Mouse (Mus musculus): ENCODE measurements around the gene Tmem136. TPM values are rescaled to one million over a fixed set of nuclear protein-coding genes. Genes with fewer than 3 reads are reported as not detected.

Gene Tmem136
- total RNA-seq, 2 experiments from 2014 or later, result 16.0 to 17.7 TPM

DNA sequence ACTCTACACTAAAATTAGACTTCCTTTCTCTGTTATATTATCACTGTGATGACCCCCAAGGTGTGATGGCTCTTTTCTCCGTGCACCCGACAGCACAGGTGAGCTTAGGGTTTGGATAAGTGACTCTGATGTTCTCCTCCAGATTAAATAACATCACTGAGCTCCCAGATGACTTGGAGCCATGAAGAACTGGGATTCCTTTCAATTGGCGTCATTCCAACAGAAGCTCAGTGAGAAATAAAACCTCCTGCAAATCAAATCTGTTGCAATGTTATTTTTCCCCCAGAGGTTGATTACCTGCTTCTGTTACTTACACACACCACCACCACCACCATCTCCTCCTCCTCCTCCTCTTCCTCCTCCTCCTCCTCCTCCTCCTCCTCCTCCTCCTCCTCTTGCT, 22.6 kb downstream of the Tmem136 start:
- intact Hi-C loops (cut with DNase I), result no loop called here
- DNase-seq (ENCODE audit: extremely low spot score in 1 of 2, low spot score in 2 of 2), result peak in 1 of 2 experiments; percentile 51

DNA sequence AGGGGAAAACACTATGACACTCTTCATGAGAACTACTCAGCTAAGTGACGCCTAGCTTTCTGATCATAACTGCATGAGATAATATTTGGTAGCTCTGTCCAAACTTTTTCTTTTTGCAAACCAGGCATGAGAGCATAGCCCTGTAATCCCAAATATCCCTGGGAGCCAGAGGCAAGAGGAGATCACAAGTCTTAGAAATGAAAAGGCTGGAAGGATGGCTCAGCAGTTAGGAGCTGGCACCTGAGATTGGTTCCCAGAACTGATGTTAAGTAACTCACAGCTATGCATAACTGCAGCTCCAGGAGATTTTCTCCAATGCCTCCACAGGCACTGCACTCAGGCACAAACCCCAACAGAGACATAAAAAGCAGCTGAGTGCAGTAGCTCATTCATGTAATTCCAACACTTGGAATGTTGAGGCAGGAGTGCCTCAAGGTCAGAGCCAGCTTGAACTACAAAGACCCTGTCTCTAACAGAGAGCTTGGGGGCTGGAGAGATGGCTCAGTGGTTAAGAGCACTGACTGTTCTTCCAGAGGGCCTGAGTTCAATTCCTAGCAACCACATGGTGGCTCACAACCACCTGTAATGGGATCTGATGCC, 30.6 kb downstream of the Tmem136 start:
- intact Hi-C loops (cut with DNase I), result no loop called here
- DNase-seq (ENCODE audit: extremely low spot score in 1 of 2, low spot score in 2 of 2), result no peak

GRCm38 (mm10) chr9:43084496-43085362, 31.6 kb downstream of the Tmem136 start:
- no peak for DNase-seq (ENCODE audit: extremely low spot score in 1 of 2, low spot score in 2 of 2)
- intact Hi-C loops (cut with DNase I), result no loop called here

DNA sequence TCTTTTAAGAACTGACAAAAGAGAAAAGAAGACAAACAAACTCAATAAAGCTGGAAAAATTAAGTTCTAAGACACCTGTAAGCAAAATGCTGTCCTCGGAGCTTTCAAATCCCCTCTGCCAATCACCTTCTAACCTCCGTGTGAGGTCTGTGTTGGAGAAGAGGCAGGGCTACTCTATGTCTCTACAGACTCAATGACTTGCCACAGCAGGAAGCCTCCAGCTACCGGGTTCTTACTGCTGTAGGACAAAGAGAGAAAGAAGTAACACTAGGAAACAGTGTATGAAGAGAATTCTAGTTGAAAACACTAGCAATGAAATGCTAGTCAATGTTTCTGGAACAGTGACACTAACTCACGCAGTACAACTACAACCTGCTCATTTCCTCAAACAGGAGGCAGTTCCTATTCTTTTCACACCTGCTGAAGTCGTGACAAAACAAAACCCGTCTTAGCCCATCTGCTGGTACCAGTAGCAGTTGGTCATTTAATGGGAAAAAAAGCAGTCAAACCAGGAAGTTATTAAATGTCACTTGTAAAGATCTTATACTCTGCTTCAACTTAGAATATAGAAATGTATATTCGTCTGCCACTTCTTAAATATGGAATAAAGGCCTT, 32.8 kb downstream of the Tmem136 start:
- intact Hi-C loops (cut with DNase I), result no loop called here
- no peak for DNase-seq (ENCODE audit: extremely low spot score in 1 of 2, low spot score in 2 of 2)

GRCm38 (mm10) chr9:43078711-43079110, 37.7 kb downstream of the Tmem136 start:
- intact Hi-C loops (cut with DNase I), result no loop called here
- DNase-seq (ENCODE audit: extremely low spot score in 1 of 2, low spot score in 2 of 2), result no peak

DNA sequence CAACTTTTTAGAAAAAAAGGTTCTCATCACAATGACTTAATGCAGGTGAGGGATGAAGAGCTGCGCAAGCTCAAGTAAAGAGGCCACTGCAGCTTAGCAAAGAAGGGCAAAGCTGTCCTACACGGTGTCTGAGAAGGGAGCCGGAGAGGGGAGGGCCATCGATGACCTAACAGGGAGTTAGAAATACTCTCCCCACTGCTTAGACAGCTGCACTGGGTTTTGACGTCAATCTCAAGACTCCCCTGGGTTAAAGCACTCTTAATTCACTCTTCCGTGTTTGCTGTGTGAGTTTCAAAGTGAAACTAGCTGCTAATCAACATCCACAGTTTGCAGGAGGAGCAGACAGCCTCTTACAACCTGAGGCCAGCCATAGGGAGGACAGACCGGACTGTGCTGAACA, 40.2 kb downstream of the Tmem136 start:
- intact Hi-C loops (cut with DNase I), result no loop called here
- DNase-seq (ENCODE audit: extremely low spot score in 1 of 2, low spot score in 2 of 2), result no peak

- DNase-seq (ENCODE audit: extremely low spot score in 1 of 2, low spot score in 2 of 2), result no peak
- intact Hi-C loops (cut with DNase I), result no loop called here
These were observed 41.8 kb downstream of the Tmem136 start for GRCm38 (mm10) chr9:43074611-43075010.

GRCm38 (mm10) chr9:43071741-43072140, 44.6 kb downstream of the Tmem136 start:
- intact Hi-C loops (cut with DNase I), result no loop called here
- no peak for DNase-seq (ENCODE audit: extremely low spot score in 1 of 2, low spot score in 2 of 2)

DNA sequence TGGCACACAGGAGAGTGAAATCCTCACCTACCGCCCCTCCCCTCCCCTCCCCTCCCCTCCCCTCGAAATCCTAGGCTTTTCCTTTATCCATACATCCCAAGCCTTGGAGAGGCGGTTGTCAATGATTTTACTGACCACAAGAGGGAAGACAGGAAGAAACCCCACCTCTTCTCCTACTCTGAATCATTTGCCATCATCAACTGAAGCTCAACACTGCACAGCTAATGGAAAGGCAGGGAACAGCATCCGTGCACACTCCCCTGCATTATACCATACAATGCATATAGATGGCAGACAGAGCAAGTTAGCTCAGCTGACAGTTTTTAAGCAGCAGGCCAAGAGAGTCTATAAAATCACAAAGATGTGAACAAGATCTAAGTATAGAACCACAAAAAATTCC, 45.2 kb downstream of the Tmem136 start:
- intact Hi-C loops (cut with DNase I), result no loop called here
- peak in 1 of 2 experiments; percentile 34 for DNase-seq (ENCODE audit: extremely low spot score in 1 of 2, low spot score in 2 of 2)

GRCm38 (mm10) chr9:43070566-43070965, 45.8 kb downstream of the Tmem136 start:
- intact Hi-C loops (cut with DNase I), result no loop called here
- no peak for DNase-seq (ENCODE audit: extremely low spot score in 1 of 2, low spot score in 2 of 2)

DNA sequence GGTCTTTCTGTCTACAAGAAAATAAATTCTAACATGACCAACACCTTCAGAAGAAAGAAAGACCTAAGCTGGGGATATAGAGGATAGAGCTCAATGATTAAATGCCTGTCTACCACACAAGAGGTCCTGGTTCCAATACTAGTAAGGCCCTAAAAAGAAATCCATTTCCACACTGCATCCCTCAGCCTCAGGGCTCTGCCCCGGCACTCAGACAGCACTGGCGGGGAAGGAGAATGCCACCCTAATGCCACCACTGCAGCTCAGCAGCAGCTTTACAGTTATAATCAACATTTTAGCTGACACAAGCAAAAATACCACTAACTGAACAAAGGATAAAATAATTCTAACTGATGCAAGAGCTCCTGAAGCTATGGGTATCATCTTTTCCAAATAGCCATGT, 46.2 kb downstream of the Tmem136 start:
- DNase-seq (ENCODE audit: extremely low spot score in 1 of 2, low spot score in 2 of 2), result no peak
- intact Hi-C loops (cut with DNase I), result no loop called here

DNA sequence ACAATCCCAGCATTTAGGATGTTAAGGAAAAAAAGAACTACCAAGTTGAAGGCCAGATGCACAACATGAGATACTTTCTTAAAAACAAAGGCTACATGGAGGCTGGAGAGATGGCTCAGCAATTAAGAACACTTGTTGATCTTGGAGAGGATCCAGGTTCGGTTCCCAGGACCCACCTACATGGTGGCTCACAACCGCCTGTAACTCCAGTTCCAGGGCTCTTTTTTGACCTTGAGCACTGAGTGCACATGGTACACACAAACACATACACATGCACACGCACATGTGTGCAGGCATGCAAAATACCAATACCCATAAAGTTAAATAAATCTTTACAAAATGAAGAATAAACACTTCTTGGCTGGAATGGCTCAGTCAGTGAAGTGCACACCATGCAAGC, 48.5 kb downstream of the Tmem136 start:
- DNase-seq (ENCODE audit: extremely low spot score in 1 of 2, low spot score in 2 of 2), result no peak
- intact Hi-C loops (cut with DNase I), result no loop called here

DNA sequence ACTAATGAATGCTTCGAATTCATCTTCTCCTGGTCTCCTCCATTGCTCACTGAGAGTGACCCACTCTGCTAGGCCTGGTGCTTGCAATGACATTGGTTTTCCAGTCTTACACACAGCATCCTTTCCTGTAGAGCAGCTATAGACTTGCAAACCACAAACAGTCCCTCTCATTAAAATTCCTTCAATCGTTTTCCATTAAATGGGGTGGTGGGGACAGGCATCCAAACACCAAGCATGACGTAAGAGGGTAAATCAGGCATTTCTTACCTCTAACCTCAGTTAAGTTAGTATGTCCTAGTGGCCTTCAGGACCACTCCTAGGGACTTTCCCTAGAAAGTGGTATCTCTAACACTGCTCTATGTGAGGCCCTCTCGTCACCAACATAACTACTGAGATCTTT, 51.1 kb downstream of the Tmem136 start:
- intact Hi-C loops (cut with DNase I), result no loop called here

DNA sequence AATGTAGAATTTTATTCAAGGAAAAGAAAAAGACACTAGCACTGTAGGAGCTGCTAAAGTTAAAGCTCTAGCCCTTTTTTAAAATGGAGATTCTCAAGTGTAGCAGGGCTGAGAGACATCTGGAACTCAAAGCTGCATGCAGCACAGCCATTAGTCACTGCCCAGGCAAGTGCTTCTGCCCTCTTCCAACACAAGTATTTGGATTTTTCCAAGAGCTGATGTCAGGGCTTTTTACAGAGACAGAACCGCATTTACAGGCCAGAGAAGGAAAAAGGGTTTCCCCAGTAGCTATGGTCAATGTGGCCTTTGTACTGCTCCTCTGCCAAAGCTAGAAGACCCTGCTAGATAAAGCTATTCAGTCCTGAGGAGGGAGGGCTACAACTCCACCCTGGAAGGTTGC, 54.8 kb downstream of the Tmem136 start:
- intact Hi-C loops (cut with DNase I), result no loop called here
- no peak for DNase-seq (ENCODE audit: extremely low spot score in 1 of 2, low spot score in 2 of 2)

More for the DNA sequence above, 51.1 kb downstream of the Tmem136 start:
- DNase-seq (ENCODE audit: extremely low spot score in 1 of 2, low spot score in 2 of 2), result no peak

Other genes starting within 250 kb of the Tmem136 start
- gene Grik4, start 172.1 kb downstream of the Tmem136 start, total RNA-seq (2021), result 10 to 100 TPM; 13.4 to 14.5 TPM
- 100 to 1,000 TPM; 150 to 165 TPM for gene Arhgef12, start 9.3 kb downstream of the Tmem136 start, total RNA-seq (2021)
- not detected for gene Pou2f3, start 93.8 kb upstream of the Tmem136 start, total RNA-seq (2021)
- gene Oaf, start 123.3 kb upstream of the Tmem136 start, total RNA-seq (2021), result 1 to 10 TPM; 8.1 to 9.6 TPM
- under 1 TPM; 0.28 to 0.36 TPM for gene Trim29, start 194.3 kb upstream of the Tmem136 start, total RNA-seq (2021)